Mouse (Mus musculus) urinary bladder, postnatal 4 days (tissue): ENCODE measurements around the gene Hsd17b12.

Source experiments
- DNase-seq, 2 experiments: peaks; one replicate each; pipeline ENCODE4 v3.0.0; 2021 to 2022; ENCODE audit warnings: low spot score in 2 of 2

The Hsd17b12 gene

GRCm38 (mm10) chr2:94157592-94158519 lies at the start of gene Hsd17b12:
Gene Hsd17b12, minus strand, starts transcription at chr2:94157964.
- DNase-seq = peak; percentile 98 to 99

- no peak for DNase-seq
These were observed 27.1 kb upstream of the Hsd17b12 start for GRCm38 (mm10) chr2:94184906-94185305.

DNA sequence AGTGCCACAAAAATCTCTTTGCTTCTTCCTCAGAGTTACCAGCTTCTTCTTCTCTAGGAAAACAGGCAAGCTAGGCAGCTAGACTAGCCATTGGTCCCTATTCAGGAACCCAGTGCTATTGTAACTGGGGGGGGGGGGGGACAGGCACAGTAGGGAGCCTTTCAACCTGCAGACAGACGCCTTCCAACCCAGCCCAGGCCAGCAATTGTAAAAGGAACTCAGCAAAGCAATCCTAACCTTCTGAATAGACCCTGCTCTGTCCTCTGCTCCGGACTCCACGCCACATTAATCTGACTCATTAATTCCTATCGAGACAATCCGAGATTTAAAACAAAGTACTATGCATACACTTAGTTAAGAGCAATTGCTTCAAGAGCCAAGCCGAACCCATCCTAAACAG lies 26.4 kb upstream of the Hsd17b12 start:
- no peak for DNase-seq

DNA sequence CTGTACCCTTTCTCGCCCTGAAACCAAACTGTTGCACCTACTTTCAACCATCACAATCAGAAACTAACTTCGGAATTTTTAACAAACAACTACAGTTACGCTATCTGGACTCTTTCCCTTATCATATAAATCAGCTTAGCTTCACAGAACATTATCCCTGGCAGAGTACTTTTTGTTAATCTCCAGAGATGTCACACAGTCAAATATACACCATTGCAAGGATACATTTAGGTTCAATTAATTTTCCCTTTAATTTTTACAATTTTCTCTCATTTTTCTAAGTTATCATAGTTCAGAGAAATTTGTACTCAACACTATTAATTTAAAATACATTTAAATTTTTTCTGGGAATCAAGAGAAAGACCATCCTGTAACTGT lies 21.3 kb upstream of the Hsd17b12 start:
- DNase-seq = no peak

DNA sequence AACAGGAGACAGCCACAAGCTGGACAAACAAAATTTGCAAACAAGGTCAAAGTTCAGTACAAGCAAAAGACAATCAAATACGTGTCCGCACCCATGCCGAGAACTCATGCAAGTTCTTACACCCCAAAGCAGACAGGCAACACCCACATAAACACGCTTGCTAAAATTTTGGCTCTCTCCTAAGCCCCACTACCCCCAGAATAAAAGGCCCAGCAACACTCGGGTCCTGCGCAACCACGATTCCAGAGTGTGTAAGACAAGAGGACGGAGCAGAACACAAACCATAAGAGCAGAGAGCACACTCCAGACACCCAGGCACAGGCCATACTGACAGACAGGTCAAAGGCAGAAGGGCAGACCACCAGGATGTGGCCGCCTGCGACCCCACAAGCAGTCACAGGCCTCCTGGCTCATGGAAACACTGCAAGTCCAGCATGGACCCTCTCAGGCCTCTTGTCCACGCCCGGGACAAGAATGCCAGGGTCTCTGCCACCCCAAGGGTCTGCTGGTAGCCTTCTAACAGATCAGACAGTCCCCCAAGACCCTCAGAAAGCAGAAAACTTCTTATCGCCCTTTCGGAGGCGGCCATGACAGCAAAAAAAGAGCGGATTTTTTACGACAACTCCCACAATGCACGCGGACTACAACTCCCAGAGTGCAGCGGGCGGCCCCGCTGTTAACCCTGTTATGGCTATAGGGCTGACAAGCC lies 20.7 kb upstream of the Hsd17b12 start:
- peak; percentile 72 to 83 for DNase-seq

- no peak for DNase-seq
These were observed 19.5 kb upstream of the Hsd17b12 start for GRCm38 (mm10) chr2:94177294-94177693.

DNA sequence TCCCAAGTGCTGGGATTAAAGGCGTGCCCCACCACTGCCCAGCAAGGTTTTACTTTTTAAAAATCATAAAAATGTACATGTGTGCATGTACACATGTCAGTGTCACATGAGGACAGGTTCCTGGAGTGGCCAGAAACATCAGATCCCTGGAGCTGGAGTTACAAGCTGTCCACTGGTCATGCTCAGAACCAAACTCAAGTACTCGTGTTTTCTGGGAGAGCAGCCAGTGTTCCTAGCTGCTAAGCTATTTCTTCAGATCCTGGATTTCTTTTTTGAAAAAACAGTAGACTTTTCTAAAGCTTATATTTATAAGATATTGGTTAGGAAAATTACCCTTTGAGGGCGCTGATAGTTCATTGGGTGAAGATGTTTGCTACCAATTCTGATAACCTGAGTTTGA lies 18.6 kb upstream of the Hsd17b12 start:
- DNase-seq = no peak

DNA sequence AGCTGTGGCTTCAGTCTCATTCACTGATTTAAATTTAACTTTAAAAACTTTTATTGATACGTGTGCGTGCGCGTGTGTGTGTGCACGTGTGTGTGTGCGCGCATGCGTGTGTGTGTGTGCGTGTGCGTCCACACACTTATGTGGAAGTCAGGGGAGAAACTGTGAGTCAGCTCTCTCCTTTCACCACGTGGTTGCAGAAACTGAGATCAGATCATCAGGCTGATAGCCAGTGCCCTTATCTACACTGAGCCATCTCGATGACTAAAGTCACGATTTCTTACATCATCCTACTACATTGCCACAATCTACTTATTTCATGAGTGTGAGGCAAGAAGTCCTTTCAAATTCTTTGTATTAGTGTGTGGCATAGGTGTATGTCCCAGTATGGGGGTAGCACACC lies 15.8 kb upstream of the Hsd17b12 start:
- DNase-seq = no peak

GRCm38 (mm10) chr2:94163207-94163606 lies 5.4 kb upstream of the Hsd17b12 start:
- no peak for DNase-seq

DNA sequence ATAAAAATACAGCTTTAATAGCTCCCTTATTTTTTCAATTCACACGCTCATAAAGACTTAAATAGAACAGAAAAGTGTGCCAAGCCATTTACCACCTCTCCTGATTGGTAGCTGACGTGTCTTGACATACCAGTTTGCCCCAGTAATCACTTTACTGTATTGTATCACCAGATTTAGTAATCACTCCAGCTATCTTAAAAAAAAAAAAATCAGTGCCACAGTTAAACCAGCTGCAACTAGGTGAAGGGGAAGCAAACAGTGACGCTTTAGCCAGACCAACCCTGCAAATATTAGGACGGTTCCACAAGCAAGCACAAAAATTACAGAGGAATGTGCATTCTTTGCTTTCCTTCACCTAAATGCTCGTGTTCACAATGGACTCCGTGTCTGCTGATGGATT lies 4.4 kb upstream of the Hsd17b12 start:
- no peak for DNase-seq

DNA sequence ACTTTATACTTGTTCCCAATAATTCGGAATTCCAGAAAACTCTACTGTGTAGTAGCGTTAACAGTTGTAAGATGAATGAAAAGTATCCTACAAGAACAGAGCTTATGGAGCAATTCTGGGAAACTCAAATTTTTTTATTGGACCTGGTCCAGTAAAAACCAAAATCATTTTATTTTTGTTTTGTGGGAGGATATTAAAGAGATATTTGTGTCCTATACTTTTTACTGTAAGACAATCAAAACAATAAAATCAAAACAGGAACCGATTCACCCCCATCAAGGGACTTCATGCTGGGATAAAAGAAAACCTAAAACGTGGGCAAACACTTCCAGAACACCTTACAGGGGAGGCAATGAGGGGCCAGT lies 738 bp upstream of the Hsd17b12 start:
- no peak for DNase-seq

DNA sequence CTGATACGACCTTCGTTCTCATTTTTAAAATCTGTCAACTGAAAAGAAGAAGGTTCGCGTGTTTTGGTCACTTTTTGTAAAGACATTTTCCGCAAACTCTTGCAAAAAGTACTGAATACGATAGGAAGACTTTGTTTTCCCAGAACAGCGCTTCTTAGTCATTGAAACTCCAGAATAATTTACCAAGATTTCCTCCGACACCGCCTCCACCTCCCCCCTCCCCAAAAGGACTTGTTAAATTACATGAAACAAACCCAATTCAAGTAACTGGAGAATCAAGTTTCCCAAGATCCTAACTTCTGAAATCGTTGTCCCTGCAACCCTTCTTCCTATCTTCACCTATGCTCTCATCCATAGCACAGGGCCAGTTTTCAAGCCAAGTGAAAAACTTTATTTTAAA lies 713 bp downstream of the Hsd17b12 start:
- no peak for DNase-seq

DNA sequence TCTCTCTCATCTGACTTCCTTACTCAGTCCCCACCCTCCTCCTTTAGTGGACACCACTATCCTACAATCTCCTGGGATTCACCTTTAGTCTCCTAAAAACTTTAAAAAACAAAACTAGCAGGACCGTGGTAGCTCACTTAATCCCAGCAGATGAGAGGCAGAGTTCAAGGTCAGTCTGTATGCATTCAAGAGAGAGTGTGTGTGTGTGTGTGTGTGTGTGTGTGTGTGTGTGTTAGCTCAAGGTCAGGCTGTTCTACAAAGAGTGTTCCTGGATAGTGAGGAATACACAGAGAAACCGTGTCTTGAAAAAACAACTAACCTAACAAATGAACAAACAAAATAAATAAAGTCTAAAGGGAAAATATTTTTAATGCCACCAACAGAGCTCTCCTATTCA lies 12.6 kb downstream of the Hsd17b12 start:
- no peak for DNase-seq

DNA sequence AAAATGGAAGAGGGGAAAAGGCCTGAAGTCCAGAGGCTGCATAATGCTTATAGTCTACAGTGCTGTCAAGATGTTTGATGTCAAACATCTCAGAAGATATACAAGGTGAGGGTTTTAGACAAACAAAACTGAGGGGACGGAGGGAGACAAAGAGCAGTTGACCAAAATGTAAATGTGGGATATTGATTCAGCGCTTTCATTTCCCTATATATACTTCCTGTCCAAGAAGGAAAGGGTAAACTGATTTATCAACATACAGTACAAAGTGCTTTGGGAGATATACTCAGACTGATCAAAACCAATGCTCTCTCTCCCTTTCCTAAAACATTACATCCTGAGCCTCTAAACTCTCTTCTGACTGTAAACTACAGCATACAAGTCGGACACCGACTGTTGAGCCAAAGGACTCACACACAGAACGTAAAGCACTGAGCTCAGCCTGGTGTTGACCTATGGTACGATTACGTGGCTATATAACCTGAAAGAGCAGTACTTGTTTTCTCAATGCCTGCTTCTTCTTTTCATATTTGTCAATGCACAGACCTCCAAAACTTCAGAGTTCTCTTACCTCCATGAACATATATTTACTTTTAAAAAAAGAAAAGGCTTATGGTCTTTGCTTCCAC lies 13.1 kb downstream of the Hsd17b12 start:
- DNase-seq = no peak

GRCm38 (mm10) chr2:94141293-94141692 lies 16.5 kb downstream of the Hsd17b12 start:
- DNase-seq = no peak

- no peak for DNase-seq
These were observed 19.0 kb downstream of the Hsd17b12 start for GRCm38 (mm10) chr2:94138469-94139390.

DNA sequence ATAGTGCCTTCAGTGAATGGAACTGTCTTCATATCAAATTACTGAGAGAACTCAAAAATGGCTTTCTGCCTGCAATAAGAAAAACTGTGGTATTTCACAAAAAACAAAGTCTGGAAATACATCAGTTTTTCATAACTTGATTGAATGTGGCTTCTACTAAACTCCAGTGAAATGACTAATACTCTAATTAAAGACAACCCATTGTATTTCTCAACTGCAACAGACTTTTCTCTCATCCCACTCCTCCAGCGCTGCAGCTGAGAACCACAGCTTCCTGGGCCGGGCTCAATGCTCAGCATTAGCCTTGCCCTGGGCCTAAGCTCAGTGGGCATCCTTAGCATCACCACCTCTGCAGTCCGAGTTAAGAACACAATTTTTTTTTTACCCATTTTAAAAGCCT lies 20.9 kb downstream of the Hsd17b12 start:
- DNase-seq = no peak

- no peak for DNase-seq
These were observed 29.3 kb downstream of the Hsd17b12 start for GRCm38 (mm10) chr2:94128496-94128895.

DNA sequence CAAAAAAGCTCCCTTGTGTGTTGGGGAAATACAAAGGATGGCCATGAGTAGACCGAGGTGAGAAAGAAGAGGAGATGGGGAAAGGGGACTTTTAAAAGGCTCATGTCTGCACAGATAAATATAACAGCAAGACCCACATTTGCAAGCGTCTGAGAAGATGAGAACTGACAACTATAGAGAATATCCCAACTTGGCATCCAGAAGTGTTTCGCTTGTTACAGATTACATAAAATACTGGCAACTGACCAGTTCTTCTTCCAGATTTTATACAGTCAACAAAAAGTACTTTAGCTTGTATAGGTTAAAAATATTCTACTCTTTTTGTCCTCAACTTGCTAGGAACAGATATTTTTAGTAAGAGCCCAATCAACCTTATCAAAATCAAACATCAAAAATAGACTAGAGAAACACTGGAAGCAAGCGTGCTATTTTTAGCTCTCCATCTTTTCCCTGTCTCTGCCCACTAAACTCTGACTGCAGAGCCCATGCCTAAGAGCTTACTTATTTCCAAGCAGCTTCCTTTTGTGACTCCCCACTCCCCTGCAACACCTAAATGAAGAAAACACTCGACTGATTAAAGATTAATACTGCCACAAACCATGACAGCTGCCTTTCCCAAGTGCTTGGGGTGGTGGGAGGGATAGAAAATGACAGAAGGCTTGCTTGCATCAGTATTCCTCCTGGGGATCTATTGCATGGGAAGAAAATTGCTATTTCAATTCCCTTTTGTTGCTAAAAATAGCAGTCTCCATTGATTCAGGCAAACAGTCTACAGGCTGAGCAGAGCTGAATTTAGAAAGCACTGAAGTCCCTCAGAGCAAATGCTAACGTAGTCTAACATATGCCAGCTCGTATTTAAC lies 35.4 kb downstream of the Hsd17b12 start:
- no peak for DNase-seq

GRCm38 (mm10) chr2:94103758-94104157 lies 54.0 kb downstream of the Hsd17b12 start:
- DNase-seq = no peak

- no peak for DNase-seq
These were observed 67.9 kb downstream of the Hsd17b12 start for GRCm38 (mm10) chr2:94089901-94090300.
